Mouse (Mus musculus) heart, adult 9 months (tissue): ENCODE measurements around the gene Calhm1.
"Not testable (repeated sequence)": the region's sequence is repeated elsewhere in the genome, so short reads cannot be mapped to it uniquely, and the experiment has no call there.

Experiments used
- DNase-seq, 2 experiments: peaks; one replicate each; pipeline ENCODE4 v3.0.0; 2022; ENCODE audit warnings: low spot score in 2 of 2

Calhm1 gene

GRCm38 (mm10) chr19:47153767-47154166 lies 9.7 kb upstream of the Calhm1 start:
- no peak for DNase-seq

GRCm38 (mm10) chr19:47152062-47152369 lies 8.0 kb upstream of the Calhm1 start:
- no peak for DNase-seq

GRCm38 (mm10) chr19:47151332-47152061 lies 7.4 kb upstream of the Calhm1 start:
- DNase-seq: no peak

- DNase-seq: no peak
Observed at GRCm38 (mm10) chr19:47149854-47150253, 5.8 kb upstream of the Calhm1 start.

- DNase-seq: no peak
Observed at GRCm38 (mm10) chr19:47148267-47148847, 4.3 kb upstream of the Calhm1 start.

GRCm38 (mm10) chr19:47142438-47142837 lies 1.6 kb downstream of the Calhm1 start:
- no peak for DNase-seq

- not testable (repeated sequence) for DNase-seq
Observed at GRCm38 (mm10) chr19:47139611-47140010, 4.4 kb downstream of the Calhm1 start.

GRCm38 (mm10) chr19:47137771-47138421 lies 6.2 kb downstream of the Calhm1 start, which contains the start of gene Calhm2:
TSS of gene Calhm2 (minus strand) at chr19:47138294.
- peak; percentile 67 to 69 for DNase-seq

- DNase-seq: peak; percentile 79 to 82
Observed at GRCm38 (mm10) chr19:47137051-47137581, 6.9 kb downstream of the Calhm1 start.

GRCm38 (mm10) chr19:47136170-47136569 lies 7.9 kb downstream of the Calhm1 start:
- no peak for DNase-seq

GRCm38 (mm10) chr19:47135568-47135967 lies 8.5 kb downstream of the Calhm1 start:
- no peak for DNase-seq

- DNase-seq: peak; percentile 23 to 64
Observed at GRCm38 (mm10) chr19:47133161-47133560, 10.9 kb downstream of the Calhm1 start.

GRCm38 (mm10) chr19:47130551-47131125 lies 13.4 kb downstream of the Calhm1 start:
- DNase-seq: no peak

GRCm38 (mm10) chr19:47128835-47129234 lies 15.2 kb downstream of the Calhm1 start:
- DNase-seq: no peak

GRCm38 (mm10) chr19:47128164-47128563 lies 15.9 kb downstream of the Calhm1 start:
- no peak for DNase-seq

GRCm38 (mm10) chr19:47122802-47123201 lies 21.3 kb downstream of the Calhm1 start:
- DNase-seq: no peak

- no peak for DNase-seq
Observed at GRCm38 (mm10) chr19:47121054-47121453, 23.0 kb downstream of the Calhm1 start.

- no peak for DNase-seq
Observed at GRCm38 (mm10) chr19:47118634-47119033, 25.4 kb downstream of the Calhm1 start.

- no peak for DNase-seq
Observed at GRCm38 (mm10) chr19:47104641-47105271, 39.3 kb downstream of the Calhm1 start.

- DNase-seq: no peak
Observed at GRCm38 (mm10) chr19:47101080-47101479, 43.0 kb downstream of the Calhm1 start.
